Mouse (Mus musculus) kidney, adult 2 months (tissue): ENCODE data around the gene Ptpra.

Experiments used
- CTCF ChIP-seq: fragments of 200-500 bp; conservative IDR thresholded peaks from 2 replicates; pipeline ENCODE4 v1.5.1; 2011; ENCODE audit warnings: low read depth, mild to moderate bottlenecking, control low read depth, low read length, moderate library complexity, mixed read lengths; ENCODE audit not compliant: insufficient read depth, insufficient read length
- POLR2A ChIP-seq: fragments of 200-500 bp; IDR thresholded peaks from one replicate; pipeline ENCODE4 v1.6.1; 2011; ENCODE audit warnings: low read depth, low read length, control low read depth

DNA sequence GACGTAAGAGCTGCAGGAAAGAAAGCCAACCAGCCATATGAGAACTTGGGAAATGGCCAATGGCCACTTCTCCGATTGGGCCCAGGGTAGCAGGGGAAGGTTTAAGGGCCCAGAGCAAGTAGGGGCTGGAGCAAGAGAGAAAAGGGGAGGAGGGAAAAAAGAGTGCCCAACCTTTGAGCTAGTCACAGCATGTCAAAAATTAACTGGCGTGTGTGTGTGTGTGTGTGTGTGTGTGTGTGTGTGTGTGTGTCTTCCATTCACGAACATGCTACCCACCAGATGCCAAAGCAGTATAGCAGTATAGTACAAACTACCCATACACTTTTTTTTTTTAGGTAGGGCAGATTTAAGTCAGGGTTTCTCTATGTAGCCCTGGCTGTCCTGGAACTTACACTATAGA lies 118.8 kb downstream of the Ptpra start:
- TF ChIP-seq CTCF (no peak), POLR2A (no peak)
